Mouse (Mus musculus): Measurements from ENCODE around the gene Defb23.
A peak's percentile ranks its signal among the peaks of the same experiment; 100 is the strongest.

GRCm38 (mm10) chr2:152450241-152450640 lies 14.2 kb downstream of the Defb23 start:
- TF ChIP-seq CTCF (IDR thresholded peaks at IDR 0.05; ENCODE audit: borderline replicate concordance, extremely low read depth, insufficient read depth, insufficient read length) (peak; percentile 73; the same call in 1 of the 2 replicates), POLR2A (IDR thresholded peaks at IDR 0.05; ENCODE audit: borderline replicate concordance, extremely low read depth, insufficient read depth, insufficient read length, poor library complexity, severe bottlenecking) (no peak)
